Mouse (Mus musculus): ENCODE data around the gene Rab11b. TPM values are rescaled to one million over a fixed set of nuclear protein-coding genes. Genes with fewer than 3 reads are reported as not detected.

The Rab11b gene
- total RNA-seq (2021) = 100 to 1,000 TPM; 231 to 299 TPM
- long read RNA-seq, experiment 1, full-length matches to known transcripts = 260 of 290 reads
- long read RNA-seq, experiment 1, partial matches to known transcripts = 4 of 290 reads
- long read RNA-seq, experiment 1, other reads (novel, unspliced or antisense) = 26 of 290 reads
- long read RNA-seq, experiment 2, full-length matches to known transcripts = 112 of 118 reads
- long read RNA-seq, experiment 2, partial matches to known transcripts = 1 of 118 reads
- long read RNA-seq, experiment 2, other reads (novel, unspliced or antisense) = 5 of 118 reads

DNA sequence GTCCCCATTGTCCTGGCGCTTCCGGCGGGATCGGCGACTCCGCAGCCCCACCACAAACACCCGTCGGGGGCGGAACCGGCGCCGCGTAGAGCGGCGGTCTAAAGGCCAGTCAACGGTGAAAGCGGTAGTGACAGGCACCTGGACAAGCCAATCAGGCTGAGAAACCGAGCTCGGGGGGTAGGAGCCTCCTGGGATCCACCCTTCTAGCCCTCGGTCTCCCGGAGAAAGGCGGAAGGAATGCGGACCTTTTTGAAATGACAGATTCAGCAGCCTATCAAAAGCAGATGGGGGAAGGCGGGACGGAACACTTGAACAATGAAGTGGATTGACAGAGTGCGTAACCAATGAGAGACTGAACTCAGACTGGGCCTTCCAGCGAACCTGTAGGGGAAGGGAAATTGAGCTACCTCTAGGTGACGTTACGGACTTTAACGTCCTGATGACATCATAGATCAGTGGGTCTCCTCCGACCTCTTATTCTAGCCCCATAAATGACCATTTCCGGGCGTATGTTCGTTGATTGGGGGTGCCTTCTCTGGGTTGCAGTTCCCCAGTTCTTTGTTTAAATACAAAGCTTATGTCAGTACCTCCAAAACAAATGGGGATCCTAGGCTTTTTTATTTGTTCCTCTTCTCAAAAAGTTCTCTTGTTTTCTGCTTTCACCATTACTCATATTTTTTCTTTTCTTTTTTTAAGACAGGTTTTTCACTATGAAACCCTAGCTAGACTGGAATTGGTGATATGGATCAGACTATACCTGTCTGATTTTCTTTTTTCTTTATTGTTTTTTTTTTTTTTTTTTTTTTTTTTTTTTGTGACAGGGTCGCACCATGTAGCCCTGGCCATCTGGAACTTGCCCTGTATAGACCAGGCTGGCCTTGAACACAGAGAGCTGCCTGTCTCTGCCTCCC lies at the start of gene Rab11b:
Gene Rab11b (minus strand): TSS at position 276 of the 911 bp plus-strand sequence.
- DNase-seq = peak; percentile 99

- DNase-seq = peak; percentile 35 to 62
Observed at GRCm38 (mm10) chr17:33808192-33808591, 47.9 kb upstream of the Rab11b start.

DNA sequence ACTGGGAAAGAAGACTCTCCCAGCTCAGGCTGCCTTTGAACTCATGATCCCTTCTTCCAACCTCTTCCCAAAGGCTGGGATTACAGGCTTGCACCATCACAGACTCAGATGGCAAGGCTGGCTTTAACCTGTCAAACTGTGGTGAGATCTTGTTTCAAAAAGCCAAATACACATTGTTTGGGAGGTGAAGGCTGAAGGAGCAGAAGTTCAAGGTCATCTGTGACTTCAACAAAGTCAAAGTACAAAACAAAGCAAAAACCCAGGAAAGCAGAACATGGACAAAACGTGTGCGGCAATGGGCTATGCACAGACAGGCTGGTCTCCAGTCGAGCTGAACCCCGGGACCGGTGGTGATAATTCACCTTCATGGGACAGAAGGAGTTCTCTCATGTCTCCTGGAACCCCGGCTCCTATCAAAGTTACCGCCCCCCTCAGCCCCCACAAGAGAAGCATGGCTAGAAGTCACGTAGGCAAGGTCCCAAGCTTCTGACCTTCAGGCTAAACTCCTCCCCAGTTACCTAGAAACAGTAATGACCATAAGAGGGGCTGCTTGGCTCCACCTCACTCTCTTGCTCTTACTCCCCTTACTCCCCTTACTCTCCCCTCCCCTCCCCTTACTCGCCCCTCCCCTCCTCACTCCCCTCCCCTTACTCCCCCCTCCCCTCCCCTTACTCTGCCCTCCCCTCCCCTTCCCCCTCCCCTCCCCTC lies 47.0 kb upstream of the Rab11b start:
- DNase-seq = no peak

DNA sequence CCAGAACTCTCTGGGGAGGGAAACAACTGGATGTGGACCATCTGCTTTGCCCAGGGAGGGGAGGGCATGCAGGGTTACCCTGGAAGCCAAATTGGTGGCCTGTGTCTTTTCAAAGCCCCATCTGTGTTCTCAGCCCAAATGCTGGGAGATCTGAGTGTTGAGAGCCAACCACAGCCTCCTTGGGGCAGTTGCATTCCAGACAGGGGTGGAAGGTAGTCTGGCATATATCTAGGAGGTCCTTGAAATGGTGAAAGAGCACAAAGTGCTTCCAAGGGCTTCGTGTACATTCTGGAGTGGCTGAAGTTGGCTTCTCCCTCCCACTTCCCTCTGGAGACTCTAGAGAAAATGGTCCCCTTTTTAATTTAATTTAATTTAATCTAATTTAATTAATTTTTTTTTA lies 44.4 kb upstream of the Rab11b start:
- no peak for DNase-seq

DNA sequence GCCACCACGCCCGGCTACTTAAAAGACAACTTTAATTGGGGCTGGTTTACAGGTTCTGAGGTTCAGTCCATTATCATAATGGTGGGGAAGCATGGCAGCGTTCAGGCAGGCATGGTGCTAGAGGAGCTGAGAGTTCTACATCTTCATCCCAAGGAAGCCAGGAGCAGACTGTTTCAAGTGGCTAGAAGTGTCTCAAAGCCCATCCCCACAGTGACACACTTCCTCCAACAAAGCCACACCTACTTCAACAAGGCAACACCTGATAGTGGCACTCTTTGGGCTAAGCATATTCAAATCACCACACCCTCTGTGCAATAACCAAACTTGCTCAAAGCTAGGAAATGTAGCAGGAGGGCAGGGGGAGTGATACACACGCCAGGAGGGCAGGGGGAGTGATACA lies 43.9 kb upstream of the Rab11b start:
- no peak for DNase-seq

GRCm38 (mm10) chr17:33802221-33802620 lies 41.9 kb upstream of the Rab11b start:
- DNase-seq = no peak

- DNase-seq = no peak
Observed at GRCm38 (mm10) chr17:33799277-33799676, 38.9 kb upstream of the Rab11b start.

GRCm38 (mm10) chr17:33798306-33798705 lies 38.0 kb upstream of the Rab11b start:
- DNase-seq = peak in 1 of 2 experiments; percentile 56

GRCm38 (mm10) chr17:33788732-33789131 lies 28.4 kb upstream of the Rab11b start:
- DNase-seq = peak in 1 of 2 experiments; percentile 10

DNA sequence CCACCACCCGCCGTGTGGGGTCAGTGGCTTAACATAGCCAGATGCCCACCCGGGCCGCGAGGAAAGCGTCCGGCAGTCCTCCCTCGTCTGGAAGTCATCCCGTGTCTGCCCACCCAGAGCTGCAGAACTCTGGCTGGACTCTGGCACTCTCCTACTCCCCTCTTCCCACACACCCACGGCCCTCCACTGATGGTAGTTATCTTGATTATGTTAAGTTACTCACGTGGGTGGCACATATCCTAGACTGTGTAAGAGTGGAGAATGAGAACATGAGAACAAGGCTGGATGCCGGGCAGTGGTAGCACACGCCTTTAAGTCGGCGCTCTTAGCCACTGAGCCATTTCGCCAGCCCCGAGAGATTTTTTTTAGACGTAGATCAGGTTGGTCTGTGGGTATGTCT lies 26.0 kb upstream of the Rab11b start:
- no peak for DNase-seq

GRCm38 (mm10) chr17:33784939-33785338 lies 24.6 kb upstream of the Rab11b start:
- DNase-seq = no peak

DNA sequence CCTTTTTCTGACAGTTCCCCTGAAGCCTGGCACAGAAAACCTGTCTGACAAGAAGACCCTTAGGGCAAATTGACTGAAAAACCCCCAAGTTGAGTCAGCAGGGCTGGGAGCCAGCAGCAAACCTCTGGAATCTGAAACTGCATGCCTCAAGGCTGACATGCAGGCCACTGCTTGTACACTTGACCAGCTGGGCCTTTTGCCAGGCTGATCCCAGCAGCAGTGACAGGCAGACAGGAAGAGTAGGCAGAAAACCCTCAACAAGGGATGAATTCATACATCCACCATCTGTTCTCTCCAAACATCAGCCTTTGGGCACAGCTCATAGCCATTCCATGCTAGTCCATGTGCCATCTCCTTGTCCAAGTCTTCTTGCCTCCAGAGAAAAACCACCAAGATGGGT lies 23.1 kb upstream of the Rab11b start:
- DNase-seq = peak; percentile 93

- DNase-seq = no peak
Observed at GRCm38 (mm10) chr17:33782067-33782466, 21.7 kb upstream of the Rab11b start.

DNA sequence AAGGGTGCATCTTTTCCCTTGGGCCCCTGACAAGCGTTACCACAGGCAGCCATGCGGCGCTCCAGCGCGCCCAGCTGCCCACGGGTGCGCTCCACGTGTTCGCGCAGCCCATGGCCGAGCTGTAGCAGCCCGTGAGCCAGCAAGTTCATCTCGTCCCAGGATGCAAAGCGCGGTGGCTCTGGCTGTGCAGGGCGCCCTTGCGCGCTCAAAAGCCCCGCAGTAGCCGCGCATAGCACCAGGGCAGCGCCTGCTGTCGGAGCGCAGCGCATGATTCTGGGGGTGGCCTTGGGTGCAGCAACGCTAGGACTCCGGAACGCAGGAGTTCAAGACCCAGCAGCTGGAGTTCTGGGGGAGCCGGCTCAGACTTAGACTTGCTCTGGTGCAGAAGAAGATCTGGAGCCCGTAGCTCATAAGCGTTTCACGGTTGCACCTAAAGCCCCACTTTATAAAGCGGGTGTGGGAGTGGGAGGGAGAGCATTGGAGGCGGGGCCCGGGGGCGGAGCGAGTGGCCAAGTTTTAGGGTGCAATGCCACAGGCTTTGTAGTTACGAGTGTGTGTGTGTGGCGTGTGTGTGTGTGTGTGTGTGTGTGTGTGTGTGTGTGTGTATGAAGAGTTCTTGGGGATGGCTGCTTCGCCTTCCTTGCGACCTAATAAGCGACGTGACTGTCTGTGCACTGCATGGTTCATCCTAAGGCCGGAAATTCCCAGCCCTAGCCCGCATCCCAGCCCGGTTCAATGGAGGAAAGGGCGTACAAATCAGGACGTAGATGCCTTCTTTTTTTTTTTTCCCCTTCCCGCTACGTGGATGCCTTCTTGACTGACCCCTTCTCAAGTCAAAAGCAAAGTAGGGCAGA lies 21.0 kb upstream of the Rab11b start, which contains the start of gene Angptl4:
Gene Angptl4 (minus strand): TSS at position 707 of the 854 bp plus-strand sequence.
- peak; percentile 85 to 93 for DNase-seq

- peak; percentile 54 to 74 for DNase-seq
Observed at GRCm38 (mm10) chr17:33780431-33780830, 20.1 kb upstream of the Rab11b start.

DNA sequence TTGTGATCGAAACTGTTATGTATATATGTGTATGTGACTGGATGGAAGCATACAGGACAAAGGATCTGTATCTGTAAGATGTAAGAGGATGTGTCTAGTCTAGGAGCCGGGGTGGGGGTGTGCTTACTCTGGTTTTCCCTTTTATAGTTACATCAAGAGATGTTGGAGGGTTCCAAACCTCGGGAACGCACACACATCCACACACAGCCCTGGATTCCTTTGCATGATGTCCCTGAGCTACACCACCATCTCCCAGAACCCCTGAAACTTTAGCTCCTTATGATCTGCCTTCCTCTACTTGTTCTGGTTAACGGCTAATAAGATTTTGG lies 19.6 kb upstream of the Rab11b start:
- no peak for DNase-seq

DNA sequence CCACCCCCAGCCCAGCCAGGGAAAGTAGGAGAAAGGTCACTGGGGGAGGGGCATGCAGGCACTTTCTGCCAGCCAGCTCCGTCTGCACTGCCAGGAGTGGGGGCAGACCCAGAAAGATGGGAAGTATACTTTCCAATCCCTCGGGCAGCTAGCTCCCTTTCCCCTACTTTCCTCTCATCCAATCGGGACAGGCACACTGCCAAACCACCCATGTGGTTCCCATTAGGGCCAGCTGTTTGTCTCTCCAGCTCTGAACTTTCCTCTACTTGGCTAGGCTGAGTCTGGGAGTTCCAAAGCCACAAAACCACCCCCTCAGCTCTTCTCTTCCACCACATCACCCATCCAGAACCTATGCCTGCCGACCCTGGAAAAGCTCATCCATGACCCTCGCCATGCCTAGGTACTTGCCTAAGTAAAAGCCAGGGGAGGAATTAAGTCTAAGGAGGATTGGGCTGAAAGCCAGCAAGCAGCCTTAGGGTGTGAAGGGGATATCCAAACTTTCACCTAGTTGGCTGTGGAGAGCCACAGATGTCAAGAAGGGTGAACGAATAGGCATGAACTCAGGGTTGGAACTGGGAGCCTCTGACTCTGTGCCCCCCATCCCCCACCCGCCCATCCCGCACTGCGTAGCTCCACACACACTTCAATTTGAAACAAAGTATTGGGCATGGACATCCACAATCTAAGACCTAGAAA lies 19.1 kb upstream of the Rab11b start:
- DNase-seq = peak; percentile 91 to 92

GRCm38 (mm10) chr17:33775287-33775686 lies 15.0 kb upstream of the Rab11b start:
- DNase-seq = no peak

DNA sequence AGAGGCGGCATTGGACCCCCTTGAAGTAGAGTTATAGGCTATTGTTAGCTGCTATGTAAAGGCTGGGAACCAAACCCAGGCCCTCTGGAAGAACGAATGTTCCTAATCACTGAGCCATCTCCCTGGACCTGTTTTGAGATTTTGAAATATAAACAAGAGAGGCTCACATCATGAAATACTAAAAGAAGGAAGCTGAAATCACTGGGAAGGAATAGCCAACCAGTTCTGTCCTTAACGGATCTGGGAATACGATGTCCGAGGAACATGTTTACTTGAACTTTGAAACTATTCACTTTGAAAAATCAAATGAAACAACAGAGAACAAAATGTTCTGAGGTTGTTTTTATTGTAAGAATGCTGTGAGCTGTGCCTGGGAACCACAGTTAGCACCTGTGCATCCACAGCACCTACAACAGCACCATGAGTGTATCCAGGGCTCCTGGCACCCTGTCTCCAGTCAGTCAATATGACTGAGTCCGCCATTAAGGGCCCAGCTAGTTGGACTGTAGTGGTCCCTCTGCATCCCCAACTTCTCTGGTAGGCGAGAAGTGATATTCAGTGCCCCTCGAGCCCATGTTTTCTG lies 14.3 kb upstream of the Rab11b start:
- DNase-seq = no peak

DNA sequence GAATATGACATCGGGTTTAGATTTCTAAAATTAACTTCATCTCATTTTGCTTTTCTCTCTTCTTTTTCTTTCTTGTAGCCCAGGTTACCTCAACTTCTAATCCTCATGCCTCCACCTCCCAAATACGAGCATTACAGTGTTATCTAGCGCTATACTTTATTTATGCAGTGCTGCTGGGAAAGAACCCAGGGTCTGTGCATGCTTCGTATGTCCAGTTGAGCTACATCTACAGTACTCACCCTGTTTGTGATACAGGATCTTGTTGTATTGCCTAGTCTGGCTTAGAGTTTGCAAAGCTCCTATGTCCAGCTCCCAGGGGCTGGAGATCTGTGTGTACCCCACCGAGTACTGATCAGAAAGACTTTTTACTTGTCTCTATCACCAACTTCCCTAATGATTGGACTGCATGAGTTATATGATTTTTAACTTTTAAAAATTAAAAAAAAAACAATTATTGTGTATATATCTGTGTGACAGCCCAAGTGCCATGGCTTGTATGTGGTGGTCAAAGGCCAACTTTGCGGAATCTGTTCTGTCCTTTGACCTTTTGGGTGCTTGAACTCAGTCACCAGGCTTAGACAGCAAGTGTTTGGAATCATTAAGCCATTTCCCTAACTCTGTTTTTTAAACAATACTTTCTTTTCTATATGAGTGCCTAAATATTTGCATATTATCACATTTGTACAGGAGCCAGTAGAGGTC lies 13.7 kb upstream of the Rab11b start:
- DNase-seq = no peak
